Mouse (Mus musculus) layer of hippocampus, adult 11-12 months (tissue): ENCODE data around the gene Aqp9.

Experiments
- DNase-seq: peaks from one replicate; pipeline ENCODE4 v3.0.0; 2022; ENCODE audit warnings: low spot score

The Aqp9 gene

GRCm38 (mm10) chr9:71168511-71168910, at the start of gene Aqp9:
Gene Aqp9 (minus strand): TSS chr9:71168682.
- DNase-seq: no peak

GRCm38 (mm10) chr9:71217793-71218095, 49.3 kb upstream of the Aqp9 start:
- DNase-seq: no peak

GRCm38 (mm10) chr9:71216996-71217792, 48.7 kb upstream of the Aqp9 start:
- DNase-seq: no peak

- DNase-seq: no peak
Observed at GRCm38 (mm10) chr9:71216036-71216995, 47.8 kb upstream of the Aqp9 start.

GRCm38 (mm10) chr9:71215248-71216035, 47.0 kb upstream of the Aqp9 start, which contains the start of gene Aldh1a2:
Gene Aldh1a2 (plus strand): TSS chr9:71215789.
- DNase-seq: no peak

GRCm38 (mm10) chr9:71213636-71214035, 45.2 kb upstream of the Aqp9 start:
- DNase-seq: no peak

- no peak for DNase-seq
Observed at GRCm38 (mm10) chr9:71210870-71211269, 42.4 kb upstream of the Aqp9 start.

GRCm38 (mm10) chr9:71209299-71209698, 40.8 kb upstream of the Aqp9 start:
- DNase-seq: no peak

GRCm38 (mm10) chr9:71202265-71202664, 33.8 kb upstream of the Aqp9 start:
- DNase-seq: no peak

GRCm38 (mm10) chr9:71198826-71199225, 30.3 kb upstream of the Aqp9 start:
- no peak for DNase-seq

GRCm38 (mm10) chr9:71188647-71189415, 20.3 kb upstream of the Aqp9 start:
- DNase-seq: peak; percentile 61

GRCm38 (mm10) chr9:71187396-71187795, 18.9 kb upstream of the Aqp9 start:
- no peak for DNase-seq

GRCm38 (mm10) chr9:71185823-71186222, 17.3 kb upstream of the Aqp9 start:
- DNase-seq: no peak

- no peak for DNase-seq
Observed at GRCm38 (mm10) chr9:71185285-71185684, 16.8 kb upstream of the Aqp9 start.

- DNase-seq: peak; percentile 8
Observed at GRCm38 (mm10) chr9:71179964-71180700, 11.7 kb upstream of the Aqp9 start.

GRCm38 (mm10) chr9:71179276-71179896, 10.9 kb upstream of the Aqp9 start:
- DNase-seq: no peak

GRCm38 (mm10) chr9:71175686-71176085, 7.2 kb upstream of the Aqp9 start:
- no peak for DNase-seq

GRCm38 (mm10) chr9:71174316-71174975, 6.0 kb upstream of the Aqp9 start:
- no peak for DNase-seq

- DNase-seq: no peak
Observed at GRCm38 (mm10) chr9:71173533-71173932, 5.1 kb upstream of the Aqp9 start.
